Mouse (Mus musculus) right cerebral cortex, postnatal 10 days (tissue): Measurements from ENCODE around the gene Olfr118.
"Not testable (repeated sequence)": the region's sequence is repeated elsewhere in the genome, so short reads cannot be mapped to it uniquely, and the experiment has no call there.

Experiments used
- DNase-seq, 2 experiments: peaks; one replicate each; pipeline ENCODE4 v3.0.0; 2021; ENCODE audit warnings: low spot score in 2 of 2

The Olfr118 gene

GRCm38 (mm10) chr17:37666688-37667087 is at the start of gene Olfr118:
Olfr118 (plus strand) TSS chr17:37666988.
- no peak for DNase-seq

DNA sequence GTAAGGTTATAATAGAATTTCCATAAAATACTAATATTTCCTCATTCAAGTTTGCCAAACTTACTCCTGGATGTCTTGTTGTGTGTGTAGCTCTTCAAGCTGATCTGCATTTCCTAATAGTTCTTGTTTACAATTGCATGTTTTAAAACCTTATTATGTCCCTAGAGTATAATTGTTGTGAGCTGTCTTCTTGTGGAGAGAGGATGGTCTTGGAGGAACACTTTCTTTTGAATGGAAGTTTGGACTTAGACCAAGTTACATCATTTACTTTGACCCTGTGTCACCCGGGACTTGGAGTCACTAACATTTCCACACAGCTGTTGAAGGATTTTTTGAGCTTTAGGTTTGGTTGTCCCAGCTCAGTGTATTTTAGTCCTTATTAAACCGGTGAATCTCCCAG is 39.8 kb upstream of the Olfr118 start, which contains the start of the genes Olfr115 and Olfr116:
Olfr115 (minus strand) TSS at position 101 of the 400 bp plus-strand sequence.
Olfr116 (minus strand) TSS at position 191 of the 400 bp plus-strand sequence.
- no peak for DNase-seq

GRCm38 (mm10) chr17:37663682-37664081 is 3.1 kb upstream of the Olfr118 start, which contains the start of gene Olfr117:
Olfr117 (minus strand) TSS chr17:37663782.
- no peak for DNase-seq

GRCm38 (mm10) chr17:37696264-37696663 is 29.5 kb downstream of the Olfr118 start, which contains the start of gene Olfr119:
Olfr119 (plus strand) TSS chr17:37696564.
- DNase-seq: not testable (repeated sequence)

GRCm38 (mm10) chr17:37721508-37721907 is 54.7 kb downstream of the Olfr118 start, which contains the start of gene Olfr120:
Olfr120 (plus strand) TSS chr17:37721808.
- DNase-seq: no peak
